Mouse (Mus musculus) heart, postnatal 0 days (tissue): ENCODE data around the gene Hist1h4b.

Source experiments
- CTCF ChIP-seq: IDR thresholded peaks from 2 replicates; pipeline ENCODE4 v1.5.1; 2016; ENCODE audit warnings: antibody characterized with exemption, control low read depth, low read depth
- EP300 ChIP-seq: IDR thresholded peaks from 2 replicates; pipeline ENCODE4 v1.6.1; 2016; ENCODE audit warnings: antibody characterized with exemption, low read depth

- TF ChIP-seq CTCF (no peak), EP300 (no peak)
These were observed 26.3 kb upstream of the Hist1h4b start for GRCm38 (mm10) chr13:23730479-23730878.
